Mouse (Mus musculus): ENCODE measurements around the gene Dync1li2.

- TF ChIP-seq CTCF (IDR thresholded peaks at IDR 0.05; ENCODE audit: low read depth) (no peak), EP300 (IDR thresholded peaks at IDR 0.05; ENCODE audit: low read depth) (no peak)
Measured at GRCm38 (mm10) chr8:104436038-104436437, 6.8 kb downstream of the Dync1li2 start.
